Mouse (Mus musculus) heart, adult 2 months (tissue): ENCODE results near the gene Plcb2.

ENCODE experiments used
- CTCF ChIP-seq: fragments of 200-600 bp; IDR thresholded peaks from 2 replicates; pipeline ENCODE4 v1.8.1; 2022; ENCODE audit warnings: antibody characterized with exemption, mild to moderate bottlenecking, moderate library complexity
- EP300 ChIP-seq: fragments of 200-500 bp; IDR thresholded peaks from 2 replicates; pipeline ENCODE4 v1.6.1; 2011; ENCODE audit warnings: low read depth, low read length, control low read depth; ENCODE audit not compliant: insufficient read depth
- POLR2A ChIP-seq: fragments of 200-500 bp; IDR thresholded peaks from 2 replicates; pipeline ENCODE4 v1.6.1; 2011; ENCODE audit warnings: mild to moderate bottlenecking, low read depth, low read length, control low read depth; ENCODE audit not compliant: insufficient read depth

DNA sequence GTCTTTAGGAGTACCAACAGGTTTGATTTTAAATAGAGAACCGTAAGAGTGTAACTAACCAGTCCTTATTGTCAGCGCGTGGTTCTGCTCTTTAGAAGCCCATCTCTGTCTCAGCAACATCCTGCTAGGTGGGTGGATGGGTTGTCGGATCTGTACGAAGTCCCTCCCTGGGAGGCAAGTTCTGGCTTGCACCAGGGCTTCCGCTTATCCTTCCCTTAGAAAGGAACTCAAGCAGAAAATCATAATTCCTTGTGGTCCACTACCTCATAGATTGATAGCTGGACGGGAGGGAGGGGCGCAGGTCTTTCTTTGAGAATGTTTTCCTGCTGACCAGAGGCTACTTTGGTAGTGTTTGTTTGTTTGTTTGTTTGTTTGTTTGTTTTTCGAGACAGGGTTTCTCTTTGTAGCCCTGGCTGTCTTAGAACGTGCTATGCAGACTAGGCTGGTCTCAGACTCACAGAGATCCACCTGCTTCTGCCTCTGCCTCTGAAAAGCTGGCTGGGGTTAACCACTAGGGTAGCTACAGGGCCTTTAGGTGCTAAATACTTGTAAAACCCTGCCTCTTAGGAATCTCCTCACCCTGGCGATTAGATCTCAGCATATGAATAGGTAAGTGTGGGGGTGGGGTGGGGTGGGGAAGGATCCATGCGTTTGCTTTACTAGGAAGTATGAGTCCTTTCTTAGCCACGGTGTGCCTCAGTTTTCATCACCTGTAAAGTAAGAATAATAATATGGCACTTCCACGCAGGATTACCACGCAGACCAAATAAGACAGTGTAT lies 54.4 kb downstream of the Plcb2 start:
- TF ChIP-seq CTCF (no peak), POLR2A (no peak), EP300 (no peak)
